Mouse (Mus musculus) limb, embryonic 11.5 days (tissue): ENCODE measurements around the gene Ddx49. TPM values are rescaled to one million over a fixed set of nuclear protein-coding genes. Genes with fewer than 3 reads are reported as not detected.

Experiments
- ATAC-seq: fragments of 200-750 bp; cut with Nextera tagmentation; 2 replicates; pipeline ENCODE4 v1.8.0; 2017; ENCODE audit warnings: low read depth; ENCODE audit not compliant: insufficient number of reproducible peaks, low FRiP score, low TSS enrichment
- DNase-seq: peaks from one replicate; pipeline ENCODE4 v3.0.0-alpha.2; 2015; ENCODE audit warnings: low spot score
- H3K27ac ChIP-seq: fragments of 300-500 bp; sonication (generic); replicated peaks from 2 replicates; pipeline ENCODE4 v1.5.1; 2014; ENCODE audit warnings: low read depth, mild to moderate bottlenecking, low read length
- H3K27me3 ChIP-seq: fragments of 300-500 bp; sonication (generic); 2 replicates; pipeline ENCODE4 v1.6.1; 2014; ENCODE audit warnings: mild to moderate bottlenecking, low read length, mixed read lengths; ENCODE audit not compliant: control insufficient read depth, insufficient read depth
- H3K36me3 ChIP-seq: fragments of 300-500 bp; sonication (generic); 2 replicates; pipeline ENCODE4 v1.6.1; 2014; ENCODE audit warnings: mild to moderate bottlenecking, low read length, moderate library complexity, mixed read lengths; ENCODE audit not compliant: control insufficient read depth, insufficient read depth
- H3K4me1 ChIP-seq: fragments of 300-500 bp; sonication (generic); 2 replicates; pipeline ENCODE4 v1.6.1; 2014; ENCODE audit warnings: low read length, mixed read lengths; ENCODE audit not compliant: control insufficient read depth, insufficient read depth
- H3K4me2 ChIP-seq: fragments of 300-500 bp; sonication (generic); 2 replicates; pipeline ENCODE4 v1.6.1; 2014; ENCODE audit warnings: low read depth, mild to moderate bottlenecking, moderate library complexity; ENCODE audit not compliant: severe bottlenecking
- H3K4me3 ChIP-seq: fragments of 300-500 bp; sonication (generic); 2 replicates; pipeline ENCODE4 v1.5.1; 2014; ENCODE audit warnings: low read depth, low read length
- H3K9ac ChIP-seq: fragments of 300-500 bp; sonication (generic); 2 replicates; pipeline ENCODE4 v1.6.1; 2014; ENCODE audit warnings: mild to moderate bottlenecking, low read length
- H3K9me3 ChIP-seq: fragments of 300-500 bp; sonication (generic); 2 replicates; pipeline ENCODE4 v1.6.1; 2016; ENCODE audit warnings: low read length; ENCODE audit not compliant: control insufficient read depth
- WGBS: fragments of 180-500 bp; shearing (Covaris S2); extraction: QIAGEN DNeasy Blood & Tissue Kit; methylation state at CpG from one replicate; pipeline ENCODE4 v1.1.7; 2014; 5-methylcytosine and 5-hydroxymethylcytosine counted together
- polyA plus RNA-seq: library from polyadenylated mRNA; unstranded; fragments of >200 nt; fragmentation: Nextera tagmentation; extraction: Ambion mirVana; gene quantifications from 2 replicates; pipeline ENCODE4 v1.2.1, GENCODE M21; 2014

Gene Ddx49
- 55.8 and 62.1 TPM in 2 replicates for polyA plus RNA-seq

DNA sequence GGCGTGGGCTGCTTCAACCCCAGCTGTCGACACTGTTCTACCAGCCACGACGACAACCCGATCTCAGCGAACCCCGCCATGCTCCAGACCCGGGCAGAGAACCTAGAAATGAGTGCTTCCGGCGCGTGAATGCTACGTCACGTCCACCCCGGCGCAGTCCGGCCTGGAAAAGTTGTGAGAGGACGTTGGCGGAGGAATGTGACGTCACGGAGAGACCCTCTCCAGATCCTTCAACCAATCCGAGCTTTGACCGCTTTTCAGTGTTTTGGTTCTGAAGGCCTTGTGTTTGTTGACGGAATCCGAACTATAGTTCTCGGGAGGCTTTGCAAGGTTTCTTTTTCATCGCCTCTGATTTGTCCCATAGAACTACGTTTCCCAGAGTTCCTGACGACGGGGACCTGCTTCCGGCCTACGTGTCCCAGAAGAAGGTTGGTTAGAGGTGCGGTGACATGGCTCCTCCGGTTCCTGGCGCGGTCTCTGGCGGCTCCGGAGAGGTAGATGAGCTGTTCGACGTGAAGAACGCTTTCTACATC is at the start of gene Ddx49, which contains the start of gene Cope:
Ddx49 (minus strand) TSS at position 132 of the 533 bp plus-strand sequence.
Cope (plus strand) TSS at position 161 of the 533 bp plus-strand sequence.
- DNase-seq (peak; percentile 98), ATAC-seq (peak; percentile 84)
- WGBS, result under 1% methylated on average over 40 of the region's 40 CpGs
- Histone ChIP-seq H3K4me2 (peak within 1 kb of the TSS; percentile 91), H3K9ac (peak within 1 kb of the TSS; percentile 68), H3K27ac (no peak within 1 kb of the TSS), H3K4me1 (peaks cover 15% of the 10 kb centered on the region), H3K36me3 (peaks cover 22% of the 10 kb centered on the region), H3K27me3 (no peaks in the 10 kb centered on the region), H3K4me3 (peak within 1 kb of the TSS; percentile 91), H3K9me3 (no peaks in the 10 kb centered on the region)

DNA sequence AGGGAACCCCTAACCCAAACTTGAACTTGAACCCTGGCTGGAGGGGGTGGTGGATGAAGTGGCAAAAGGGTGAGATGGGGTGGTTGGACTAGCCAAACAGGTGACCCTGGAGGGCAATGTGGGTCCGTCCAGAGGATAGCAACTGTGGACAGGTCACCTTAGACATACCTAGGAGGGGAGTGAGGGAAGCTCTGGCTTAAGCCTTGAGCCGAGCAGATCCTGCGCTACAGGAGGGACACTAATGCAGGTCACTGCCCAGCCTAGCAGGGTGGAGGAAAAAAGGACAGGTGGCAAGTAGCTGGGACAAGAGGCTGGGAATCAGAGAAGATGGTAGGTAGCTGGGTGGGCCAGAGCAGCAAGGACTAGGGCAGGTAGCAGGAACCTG is 49.7 kb upstream of the Ddx49 start:
- Histone ChIP-seq H3K9ac (peak overlapping the region; percentile 98), H3K36me3 (peaks cover 6% of the 10 kb centered on the region; the same call in 1 of the 2 replicates), H3K4me3 (peak overlapping the region; percentile 95), H3K9me3 (no peaks in the 10 kb centered on the region), H3K4me2 (peak overlapping the region; percentile 100), H3K27ac (no peak overlapping the region), H3K4me1 (peaks cover 23% of the 10 kb centered on the region), H3K27me3 (no peaks in the 10 kb centered on the region)
- DNase-seq (no peak), ATAC-seq (no peak)
- 24% methylated on average over 3 of the region's 3 CpGs for WGBS

DNA sequence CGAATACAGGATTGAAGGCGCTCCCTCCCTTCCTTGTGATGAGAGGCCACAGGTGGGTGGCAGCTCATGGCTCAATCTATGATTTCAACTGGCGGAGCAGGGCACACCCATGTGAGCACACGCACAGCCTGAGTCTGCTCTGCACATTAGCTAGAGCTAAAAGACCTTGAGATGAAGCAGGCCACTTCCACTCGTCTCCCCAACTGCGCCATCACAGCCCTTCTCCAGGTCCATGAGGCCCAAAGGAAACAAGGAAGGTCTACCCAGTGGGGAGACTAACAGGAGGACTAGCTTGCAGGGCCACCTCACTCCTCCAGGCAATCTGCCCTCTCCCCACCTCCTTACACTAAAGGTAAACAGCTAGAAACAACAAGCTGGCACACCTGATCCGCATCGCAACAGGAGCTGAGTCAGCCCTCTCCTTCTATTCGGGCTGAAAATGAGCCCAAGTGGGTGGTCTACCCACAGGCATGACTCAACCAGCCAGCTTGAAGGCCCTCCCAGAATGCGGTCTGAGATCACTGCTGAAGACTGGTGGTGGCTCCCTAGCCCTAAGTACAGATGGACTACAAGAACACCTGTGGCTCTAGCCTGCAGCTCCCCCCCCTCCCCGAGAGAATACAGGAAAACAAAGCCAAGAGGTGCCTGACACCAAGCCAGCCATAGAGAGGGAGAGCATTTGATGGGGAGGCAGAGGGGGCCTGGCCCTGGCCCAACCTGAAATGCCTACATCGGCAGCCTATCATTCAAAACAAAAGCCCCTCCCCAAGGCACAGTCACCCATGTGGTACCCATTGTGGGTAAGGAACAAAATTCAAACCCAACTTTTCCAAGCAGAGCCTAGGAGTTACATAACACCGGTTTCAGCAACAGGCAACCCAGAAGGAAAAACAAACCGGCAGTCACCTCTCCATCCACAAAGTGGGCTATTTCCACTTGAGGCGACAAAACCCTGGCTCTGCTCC is 49.0 kb upstream of the Ddx49 start:
- DNase-seq (no peak), ATAC-seq (no peak)
- Histone ChIP-seq H3K4me3 (peak overlapping the region; percentile 95), H3K9ac (peak overlapping the region; percentile 98), H3K27me3 (no peaks in the 10 kb centered on the region), H3K36me3 (peaks cover 6% of the 10 kb centered on the region; the same call in 1 of the 2 replicates), H3K4me1 (peaks cover 23% of the 10 kb centered on the region), H3K4me2 (peak overlapping the region; percentile 100), H3K9me3 (no peaks in the 10 kb centered on the region), H3K27ac (no peak overlapping the region)
- WGBS, result 59% methylated on average over 15 of the region's 15 CpGs

DNA sequence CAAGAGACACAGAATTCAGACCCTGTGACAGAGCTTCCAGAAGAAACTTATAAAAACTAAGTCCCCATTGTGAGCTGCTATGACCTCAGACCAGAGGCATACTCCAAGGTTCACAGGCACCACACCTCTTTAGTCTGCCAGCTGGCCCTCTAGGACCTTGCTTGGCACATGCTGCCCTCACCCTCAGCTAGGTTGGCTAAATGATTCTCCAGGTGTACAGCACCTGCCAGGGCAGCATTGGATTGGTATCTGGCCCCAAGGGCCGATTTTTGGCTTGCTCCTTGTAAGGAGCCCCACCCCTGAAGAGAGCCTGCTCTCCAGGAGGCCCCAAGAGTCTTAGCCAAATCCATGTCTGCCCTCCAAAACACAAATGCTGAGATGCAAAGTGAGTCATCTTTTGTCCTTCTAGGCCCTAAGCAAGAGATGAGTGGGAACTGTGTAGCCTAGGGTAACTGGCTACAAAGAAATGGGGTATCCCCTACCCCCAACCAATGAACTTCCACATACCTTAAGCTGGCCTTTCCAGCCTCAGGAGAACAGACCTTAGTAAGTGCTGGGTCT is 45.7 kb upstream of the Ddx49 start:
- 75% methylated on average over 1 of the region's 1 CpGs for WGBS
- H3K9me3 ChIP-seq, result no peaks in the 10 kb centered on the region
- DNase-seq (no peak), ATAC-seq (no peak)
- no peak overlapping the region for H3K27ac ChIP-seq
- peaks cover 19% of the 10 kb centered on the region for H3K36me3 ChIP-seq
- H3K27me3 ChIP-seq, result no peaks in the 10 kb centered on the region
- no peak overlapping the region for H3K9ac ChIP-seq
- no peak overlapping the region for H3K4me3 ChIP-seq
- H3K4me2 ChIP-seq, result no peak overlapping the region
- peaks cover 39% of the 10 kb centered on the region for H3K4me1 ChIP-seq

DNA sequence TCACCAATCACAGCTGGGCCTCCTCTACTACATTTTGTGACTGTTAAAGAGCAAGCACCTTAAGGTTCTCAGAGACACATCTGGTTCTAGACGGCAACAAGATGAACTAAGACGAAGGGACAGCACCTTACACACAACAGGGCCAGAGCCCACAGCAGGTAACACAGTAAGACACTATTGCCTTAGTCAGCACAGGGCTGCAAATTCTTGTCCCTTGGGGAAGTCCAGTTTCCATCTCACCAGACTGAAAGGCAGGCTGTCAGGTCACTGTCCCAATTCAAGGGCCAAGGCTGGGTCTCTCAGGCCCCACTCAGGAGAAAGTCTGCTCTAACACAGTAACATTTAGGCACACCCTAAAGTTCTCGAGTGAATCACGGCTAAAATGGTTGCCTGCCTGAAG is 45.2 kb upstream of the Ddx49 start:
- DNase-seq (no peak), ATAC-seq (no peak)
- H3K27ac ChIP-seq, result no peak overlapping the region
- peaks cover 44% of the 10 kb centered on the region for H3K4me1 ChIP-seq
- H3K9me3 ChIP-seq, result no peaks in the 10 kb centered on the region
- peaks cover 19% of the 10 kb centered on the region for H3K36me3 ChIP-seq
- H3K4me3 ChIP-seq, result no peak overlapping the region
- H3K27me3 ChIP-seq, result no peaks in the 10 kb centered on the region
- no peak overlapping the region for H3K9ac ChIP-seq
- H3K4me2 ChIP-seq, result no peak overlapping the region
- 90% methylated on average over 4 of the region's 4 CpGs for WGBS

DNA sequence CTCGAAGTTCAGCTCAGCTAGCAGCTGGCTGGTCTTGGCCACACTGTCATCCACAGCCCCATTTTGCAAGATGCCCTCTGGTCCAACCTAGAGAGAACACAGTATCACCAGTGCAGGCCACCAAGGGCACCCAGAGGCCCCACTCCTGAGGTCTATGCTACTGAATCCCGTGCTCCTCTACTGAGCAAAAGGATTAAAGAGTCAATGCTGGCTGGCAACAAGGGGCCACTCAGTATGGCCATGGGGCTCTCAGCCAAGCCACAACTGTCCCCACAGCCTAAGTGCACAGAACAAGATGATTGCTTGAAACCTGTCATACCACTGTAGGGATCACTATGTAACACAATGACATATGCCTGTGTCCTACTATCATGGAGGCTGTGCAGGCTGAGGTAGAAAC is 42.0 kb upstream of the Ddx49 start:
- Histone ChIP-seq H3K27ac (no peak overlapping the region), H3K4me1 (peaks cover 22% of the 10 kb centered on the region), H3K4me3 (no peak overlapping the region), H3K4me2 (no peak overlapping the region), H3K27me3 (no peaks in the 10 kb centered on the region), H3K9ac (0 out of 2 replicates have a peak overlapping the region, but pooled peaks have one; percentile 37), H3K36me3 (peaks cover 27% of the 10 kb centered on the region), H3K9me3 (no peaks in the 10 kb centered on the region)
- 88% methylated on average over 2 of the region's 2 CpGs for WGBS
- ATAC-seq, result no peak
- DNase-seq, result no peak

DNA sequence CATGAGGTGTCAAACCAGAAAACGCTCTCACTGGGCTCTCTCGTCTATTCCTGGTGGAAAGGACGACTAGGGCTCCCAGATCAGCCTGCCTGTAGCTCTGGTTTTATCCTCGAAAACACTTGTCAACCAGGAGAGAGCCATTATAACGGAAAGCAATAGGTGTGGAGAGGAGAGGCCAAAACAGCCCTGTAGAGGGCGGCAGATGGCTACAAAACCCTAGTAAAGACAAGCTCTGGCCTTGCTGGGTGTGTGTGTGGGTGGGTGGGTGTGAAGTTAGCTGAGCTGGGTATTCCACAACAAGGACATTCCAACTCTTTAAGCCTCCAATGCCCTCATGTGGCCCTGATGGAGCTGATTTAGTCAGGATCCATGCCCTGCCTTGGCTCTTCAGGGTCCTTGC is 41.4 kb upstream of the Ddx49 start:
- no peak for ATAC-seq
- Histone ChIP-seq H3K9ac (no peak overlapping the region; the same call in 1 of the 2 replicates), H3K4me3 (no peak overlapping the region), H3K36me3 (peaks cover 28% of the 10 kb centered on the region), H3K27me3 (no peaks in the 10 kb centered on the region), H3K9me3 (no peaks in the 10 kb centered on the region), H3K4me1 (peaks cover 22% of the 10 kb centered on the region), H3K4me2 (0 out of 2 replicates have a peak overlapping the region, but pooled peaks have one; percentile 4), H3K27ac (peak overlapping the region; percentile 59; the same call in 1 of the 2 replicates)
- DNase-seq, result peak; percentile 73
- whole genome bisulfite sequencing, result 48% methylated on average over 6 of the region's 6 CpGs

DNA sequence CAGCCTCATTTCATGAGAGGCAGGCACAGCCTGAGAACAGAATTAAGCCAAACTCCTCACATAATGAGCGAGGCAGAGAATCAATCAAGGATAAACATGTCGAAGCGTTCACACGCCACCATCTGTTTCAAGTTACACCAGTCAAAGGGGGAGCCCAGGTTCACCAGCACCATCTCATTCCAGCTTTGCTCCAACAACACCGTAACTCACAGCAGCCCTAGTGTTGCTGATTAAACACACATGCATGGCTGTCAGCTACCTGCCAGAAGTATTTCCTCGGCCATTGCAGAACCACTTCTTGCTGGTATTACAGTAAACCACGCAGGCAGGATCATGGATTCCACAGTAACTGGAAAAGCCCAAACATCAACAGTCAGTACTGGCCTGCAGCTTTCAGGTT is 40.8 kb upstream of the Ddx49 start:
- ATAC-seq (no peak), DNase-seq (peak; percentile 67)
- Histone ChIP-seq H3K27me3 (no peaks in the 10 kb centered on the region), H3K9me3 (no peaks in the 10 kb centered on the region), H3K27ac (peak overlapping the region; percentile 59; the same call in 1 of the 2 replicates), H3K4me2 (no peak overlapping the region), H3K9ac (no peak overlapping the region), H3K36me3 (peaks cover 31% of the 10 kb centered on the region), H3K4me3 (no peak overlapping the region), H3K4me1 (peaks cover 22% of the 10 kb centered on the region)
- WGBS, result 22% methylated on average over 7 of the region's 7 CpGs
